ENCODE assay signal across 12 mouse cellular contexts in genomic region chr6:72276972-72277441, GRCm38 (mm10). TPM values are rescaled to one million over a fixed set of nuclear protein-coding genes. Genes with fewer than 3 reads are reported as not detected.
A peak's percentile ranks its signal among the peaks of the same experiment; 100 is the strongest.
DNase-seq lines count a peak whose midpoint lies in the region; ATAC-seq lines count a peak whose summit lies in the region.
"Had no signal": no experiment of that assay in that cellular context is flagged by ENCODE, and none has a peak within 500 bp of the region (broad histone marks: within the 10 kb centered on the region; RNA-seq: fewer than 3 reads in every experiment).

No protein-coding gene starts in this region.

- H3K27ac ChIP-seq in lung, embryonic 15.5 days, result peak overlapping the region; percentile 96
- H3K27ac ChIP-seq: forebrain, embryonic 12.5 days had no signal

- peaks cover 42% of the 10 kb centered on the region for H3K4me1 ChIP-seq in lung, embryonic 15.5 days
- H3K4me1 ChIP-seq: forebrain, embryonic 12.5 days had no signal

- peak; percentile 85 for ATAC-seq in lung, embryonic 15.5 days (ENCODE audit: borderline replicate concordance, extremely low read depth, low FRiP score, low TSS enrichment)

- peak overlapping the region; percentile 11; the same call in 1 of the 2 replicates for H3K9ac ChIP-seq in lung, embryonic 15.5 days
- H3K9ac ChIP-seq: forebrain, embryonic 12.5 days had no signal

- 52% methylated on average over 13 of the region's 13 CpGs for WGBS in lung, embryonic 15.5 days

- DNase-seq in heart, adult 11 months, result peak; percentile 97
- no peak for DNase-seq in heart, postnatal 10 days
- DNase-seq in Muller cell, postnatal 12 days (ENCODE audit: inconsistent ontology term), result peak; percentile 6
- peak; percentile 44 to 55 for DNase-seq in heart, postnatal 14 days
- no peak for DNase-seq in cerebellum, postnatal 14 days
- DNase-seq in right cerebral cortex, adult 2 months (ENCODE audit: low spot score in 2 of 2), result no peak
- DNase-seq in layer of hippocampus, adult 9-11 months, result no peak
- DNase-seq: cerebellum, adult 8-10 months had no signal

- no peaks in the 10 kb centered on the region for H3K27me3 ChIP-seq in lung, embryonic 15.5 days
- H3K27me3 ChIP-seq: forebrain, embryonic 12.5 days had no signal

- H3K9me3 ChIP-seq in lung, embryonic 15.5 days, result no peaks in the 10 kb centered on the region
- H3K9me3 ChIP-seq: forebrain, embryonic 12.5 days had no signal

- H3K36me3 ChIP-seq in lung, embryonic 15.5 days, result no peaks in the 10 kb centered on the region
- H3K36me3 ChIP-seq: forebrain, embryonic 12.5 days had no signal

- intact Hi-C loops in heart, postnatal 10 days (cut with DNase I), result no loop called here
- intact Hi-C loops in heart, postnatal 14 days (cut with DNase I), result no loop called here

- H3K4me3 ChIP-seq in lung, embryonic 15.5 days, result no peak overlapping the region
- H3K4me3 ChIP-seq: forebrain, embryonic 12.5 days had no signal

- H3K4me2 ChIP-seq in lung, embryonic 15.5 days, result peak overlapping the region; percentile 31
- H3K4me2 ChIP-seq: forebrain, embryonic 12.5 days had no signal

RNA-seq across cellular contexts. Expression of gene Sftpb, which starts 27.4 kb away (rescaled TPM):
- total RNA-seq in heart, postnatal 10 days (2021), result not detected
- under 1 TPM in 1 of 2 experiments, not detected in 1; 0.81 TPM for total RNA-seq in heart, postnatal 14 days (2021)
- 73.4 and 93.8 TPM in 2 replicates for polyA plus RNA-seq in lung, embryonic 15.5 days (2015; fragmentation: Nextera tagmentation; extraction: Ambion mirVana)
- total RNA-seq: layer of hippocampus, postnatal 10 days; monocyte, adult 5-6 weeks had no signal
- polyA plus RNA-seq: forebrain, embryonic 12.5 days had no signal

RNA-seq across cellular contexts. Expression of gene Atoh8, which starts 41.6 kb away (rescaled TPM):
- 1 to 10 TPM; 8.6 TPM for total RNA-seq in heart, postnatal 10 days (2021)
- total RNA-seq in heart, postnatal 14 days (2021), result 10 to 100 TPM; 10.1 to 11.3 TPM
- 25.4 and 27.8 TPM in 2 replicates for polyA plus RNA-seq in lung, embryonic 15.5 days (2015; fragmentation: Nextera tagmentation; extraction: Ambion mirVana)
- total RNA-seq: monocyte, adult 5-6 weeks had no signal

Comparison
In these comparisons a context has a peak if more than half of its experiments do, and no peak if none do; other contexts are left out.
1. DNase-seq: peak in heart, adult 11 months (single experiment), Muller cell, postnatal 12 days (single experiment) and heart, postnatal 14 days (2 of 2); none in heart, postnatal 10 days (0 of 2), cerebellum, postnatal 14 days (0 of 2), right cerebral cortex, adult 2 months (0 of 2) and layer of hippocampus, adult 9-11 months (single experiment).